Mouse (Mus musculus) kidney, embryonic 15.5 days (tissue): ENCODE results near the gene Rpap1. TPM values are rescaled to one million over a fixed set of nuclear protein-coding genes. Genes with fewer than 3 reads are reported as not detected.

ENCODE experiments used
- ATAC-seq: fragments of 200-750 bp; cut with Nextera tagmentation; replicated peaks from 2 replicates; pipeline ENCODE4 v1.8.0; 2017; ENCODE audit warnings: moderate TSS enrichment; ENCODE audit not compliant: low FRiP score
- H3K27ac ChIP-seq: fragments of 300-500 bp; sonication (generic); 2 replicates; pipeline ENCODE4 v1.5.1; 2015; ENCODE audit warnings: mild to moderate bottlenecking, inconsistent platforms
- H3K27me3 ChIP-seq: fragments of 300-500 bp; sonication (generic); 2 replicates; pipeline ENCODE4 v1.6.1; 2015; ENCODE audit warnings: inconsistent platforms
- H3K36me3 ChIP-seq: fragments of 300-500 bp; sonication (generic); 2 replicates; pipeline ENCODE4 v1.6.1; 2015; ENCODE audit warnings: inconsistent platforms
- H3K4me1 ChIP-seq: fragments of 300-500 bp; sonication (generic); 2 replicates; pipeline ENCODE4 v1.6.1; 2015; ENCODE audit warnings: inconsistent platforms
- H3K4me2 ChIP-seq: fragments of 300-500 bp; sonication (generic); 2 replicates; pipeline ENCODE4 v1.6.1; 2015; ENCODE audit warnings: moderate library complexity, mild to moderate bottlenecking, inconsistent platforms
- H3K4me3 ChIP-seq: fragments of 300-500 bp; sonication (generic); replicated peaks from 2 replicates; pipeline ENCODE4 v1.5.1; 2015; ENCODE audit warnings: mild to moderate bottlenecking, inconsistent platforms
- H3K9ac ChIP-seq: fragments of 300-500 bp; sonication (generic); 2 replicates; pipeline ENCODE4 v1.6.1; 2015; ENCODE audit warnings: mild to moderate bottlenecking, inconsistent platforms
- H3K9me3 ChIP-seq: fragments of 300-500 bp; sonication (generic); replicated peaks from 2 replicates; pipeline ENCODE4 v1.6.1; 2016; ENCODE audit warnings: inconsistent platforms
- WGBS: fragments of 180-500 bp; shearing (Covaris S2); methylation state at CpG from one replicate; pipeline ENCODE4 v1.1.7; 2015; ENCODE audit warnings: mixed read lengths; 5-methylcytosine and 5-hydroxymethylcytosine counted together
- polyA plus RNA-seq: library from polyadenylated mRNA; unstranded; fragments of >200 nt; fragmentation: Nextera tagmentation; extraction: Ambion mirVana; gene quantifications from 2 replicates; pipeline ENCODE4 v1.2.1, GENCODE M21; 2015

Gene Rpap1
- polyA plus RNA-seq: 29.9 and 34.1 TPM in 2 replicates

DNA sequence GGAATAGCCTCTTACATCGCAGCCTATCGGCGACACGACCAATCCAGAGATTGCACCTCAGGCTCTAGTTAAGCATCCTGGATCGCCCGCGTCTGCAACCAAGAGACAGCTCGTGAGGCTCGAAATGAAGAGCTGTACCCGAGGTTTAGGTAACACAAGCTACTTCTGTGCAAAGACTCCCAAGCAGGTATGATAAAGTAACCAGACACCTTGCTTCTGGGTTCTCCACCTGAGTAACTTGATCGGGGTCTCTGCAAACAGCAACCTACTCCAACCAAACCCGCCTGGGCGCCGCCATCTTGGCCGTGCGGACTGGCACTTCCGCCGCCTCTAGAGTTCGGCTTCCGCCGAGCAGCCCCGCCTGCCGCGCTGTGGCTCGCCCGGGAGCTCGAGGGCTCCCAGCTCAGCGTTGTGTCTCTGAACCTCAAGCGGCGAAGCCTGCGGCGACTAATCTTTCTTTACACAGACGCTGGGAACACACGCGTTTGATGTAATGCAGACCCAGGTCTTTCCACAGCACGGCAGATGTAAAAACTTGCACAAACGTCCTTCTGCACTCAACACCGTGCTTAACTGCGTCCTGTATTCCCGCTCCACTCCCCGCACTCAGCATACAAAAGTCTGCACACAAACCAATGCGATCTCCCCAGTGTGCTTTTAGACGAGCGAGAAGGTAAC, at the start of gene Rpap1:
Gene Rpap1 (minus strand): TSS at position 332 of the 678 bp plus-strand sequence.
- peaks cover 21% of the 10 kb centered on the region for H3K36me3 ChIP-seq
- under 1% methylated on average over 44 of the region's 44 CpGs for whole genome bisulfite sequencing
- H3K9me3 ChIP-seq: no peaks in the 10 kb centered on the region
- peak within 1 kb of the TSS; percentile 77 for H3K4me3 ChIP-seq
- peak; percentile 96 for ATAC-seq
- peak within 1 kb of the TSS; percentile 90 for H3K27ac ChIP-seq
- H3K27me3 ChIP-seq: no peaks in the 10 kb centered on the region
- H3K4me2 ChIP-seq: peak within 1 kb of the TSS; percentile 79
- H3K9ac ChIP-seq: peak within 1 kb of the TSS; percentile 59
- H3K4me1 ChIP-seq: peaks cover 11% of the 10 kb centered on the region; the same call in 1 of the 2 replicates

DNA sequence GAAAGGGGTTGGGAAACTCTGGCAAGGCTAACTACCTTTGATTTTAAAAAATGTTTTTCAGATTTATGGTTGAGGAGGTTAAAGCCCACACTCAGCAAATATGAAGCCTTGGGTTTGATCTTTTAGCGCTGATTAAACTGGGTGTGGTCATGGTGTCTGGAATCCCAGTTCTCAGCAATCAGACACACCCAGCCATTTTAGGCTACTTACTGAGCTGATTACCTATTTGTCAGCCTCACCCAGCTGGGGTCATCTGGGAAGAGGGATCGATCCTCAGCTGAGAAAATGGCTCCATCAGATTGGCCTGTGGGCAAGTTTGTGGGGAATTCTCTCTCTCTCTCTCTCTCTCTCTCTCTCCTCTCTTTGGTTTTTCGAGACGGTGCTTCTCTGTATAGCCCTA, 46.9 kb upstream of the Rpap1 start:
- WGBS: 89% methylated on average over 4 of the region's 4 CpGs
- H3K9me3 ChIP-seq: no peaks in the 10 kb centered on the region
- H3K36me3 ChIP-seq: no peaks in the 10 kb centered on the region
- H3K27me3 ChIP-seq: 0 out of 2 replicates have a peak, but pooled peaks cover 3% of the 10 kb centered on the region
- no peaks in the 10 kb centered on the region for H3K4me1 ChIP-seq
- H3K4me2 ChIP-seq: no peak overlapping the region
- ATAC-seq: no peak
- H3K4me3 ChIP-seq: no peak overlapping the region
- H3K27ac ChIP-seq: no peak overlapping the region
- H3K9ac ChIP-seq: no peak overlapping the region

DNA sequence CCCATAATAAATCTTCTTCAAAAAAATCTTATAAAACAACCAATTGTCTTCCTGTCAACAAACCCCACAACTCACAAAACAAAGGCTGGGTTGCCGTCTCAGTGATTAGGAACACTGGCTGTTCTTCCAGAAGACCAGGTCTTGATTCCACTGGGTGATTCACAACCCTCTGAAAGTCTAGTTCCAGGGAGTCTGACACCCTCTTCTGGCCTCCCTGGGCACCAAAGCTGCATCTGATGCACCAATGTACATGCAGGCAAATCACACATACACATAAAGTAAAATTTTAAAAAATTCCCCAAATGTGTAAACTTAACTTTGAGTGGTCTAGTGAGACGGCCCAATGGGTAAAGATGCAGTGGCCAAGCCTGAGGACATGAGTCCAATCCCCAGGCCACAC, 43.2 kb upstream of the Rpap1 start:
- WGBS: 65% methylated on average over 2 of the region's 2 CpGs
- ATAC-seq: no peak
- no peak overlapping the region for H3K4me2 ChIP-seq
- no peak overlapping the region for H3K9ac ChIP-seq
- no peaks in the 10 kb centered on the region for H3K36me3 ChIP-seq
- H3K27ac ChIP-seq: no peak overlapping the region
- H3K27me3 ChIP-seq: 0 out of 2 replicates have a peak, but pooled peaks cover 3% of the 10 kb centered on the region
- no peak overlapping the region for H3K4me3 ChIP-seq
- no peaks in the 10 kb centered on the region for H3K9me3 ChIP-seq
- no peaks in the 10 kb centered on the region for H3K4me1 ChIP-seq

DNA sequence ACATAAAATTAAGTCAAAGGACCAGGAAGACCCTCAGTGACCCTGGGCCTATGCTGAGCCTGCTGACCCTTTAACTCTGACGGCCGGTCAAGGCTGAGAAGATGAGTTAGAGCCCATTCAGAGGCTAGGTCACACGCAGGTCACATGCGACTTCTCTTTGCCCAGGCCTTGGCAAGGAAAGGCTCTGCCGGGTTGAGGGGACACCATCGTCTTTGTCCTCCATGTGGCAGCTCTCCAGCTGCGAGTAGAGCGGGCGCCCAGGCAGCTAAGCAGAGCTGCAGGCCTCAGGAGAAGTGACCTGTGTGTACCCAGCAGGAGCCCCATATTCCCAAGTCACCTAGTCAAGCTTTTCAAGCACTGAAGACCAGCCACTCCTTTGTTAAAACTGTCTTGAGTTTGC, 33.8 kb upstream of the Rpap1 start:
- Histone ChIP-seq H3K9ac (no peak overlapping the region), H3K36me3 (peaks cover 7% of the 10 kb centered on the region), H3K27me3 (no peaks in the 10 kb centered on the region), H3K4me2 (no peak overlapping the region), H3K4me3 (no peak overlapping the region), H3K4me1 (peaks cover 7% of the 10 kb centered on the region; the same call in 1 of the 2 replicates), H3K27ac (no peak overlapping the region), H3K9me3 (no peaks in the 10 kb centered on the region)
- WGBS: 76% methylated on average over 9 of the region's 9 CpGs
- no peak for ATAC-seq

DNA sequence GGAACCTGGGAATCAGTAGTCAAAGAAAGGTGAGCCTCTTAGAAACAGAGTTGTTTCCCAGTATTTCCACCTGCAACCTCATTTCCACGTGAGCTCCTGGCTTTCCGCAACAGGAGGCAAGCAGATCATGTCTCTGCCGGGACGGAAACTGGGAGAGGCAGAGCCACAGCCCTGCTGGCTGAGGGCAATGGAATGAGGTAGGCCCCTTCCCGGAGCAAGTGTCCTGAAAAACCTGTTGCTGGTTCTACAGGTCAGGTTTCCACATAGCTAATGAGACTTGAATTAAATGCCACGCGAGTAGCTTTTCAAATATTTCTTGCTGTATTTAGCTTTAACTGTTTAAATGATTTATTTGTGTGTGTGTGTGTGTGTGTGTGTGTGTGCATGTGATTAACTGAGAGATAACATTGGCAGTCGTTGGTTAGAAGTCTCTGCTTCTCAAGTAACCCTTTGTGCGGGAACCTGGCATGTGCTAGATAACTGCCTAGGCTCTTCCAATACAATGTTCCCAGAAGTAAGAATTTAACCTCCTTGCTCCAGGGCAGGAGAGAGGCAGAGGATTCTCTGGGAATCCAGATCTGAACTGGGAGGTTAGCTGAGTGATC, 31.4 kb upstream of the Rpap1 start:
- no peak for ATAC-seq
- Histone ChIP-seq H3K4me3 (no peak overlapping the region), H3K9ac (no peak overlapping the region), H3K27me3 (no peaks in the 10 kb centered on the region), H3K9me3 (no peaks in the 10 kb centered on the region), H3K36me3 (peaks cover 7% of the 10 kb centered on the region), H3K4me2 (no peak overlapping the region), H3K4me1 (peaks cover 7% of the 10 kb centered on the region; the same call in 1 of the 2 replicates), H3K27ac (peak overlapping the region; percentile 48; the same call in 1 of the 2 replicates)
- WGBS: 36% methylated on average over 9 of the region's 9 CpGs

DNA sequence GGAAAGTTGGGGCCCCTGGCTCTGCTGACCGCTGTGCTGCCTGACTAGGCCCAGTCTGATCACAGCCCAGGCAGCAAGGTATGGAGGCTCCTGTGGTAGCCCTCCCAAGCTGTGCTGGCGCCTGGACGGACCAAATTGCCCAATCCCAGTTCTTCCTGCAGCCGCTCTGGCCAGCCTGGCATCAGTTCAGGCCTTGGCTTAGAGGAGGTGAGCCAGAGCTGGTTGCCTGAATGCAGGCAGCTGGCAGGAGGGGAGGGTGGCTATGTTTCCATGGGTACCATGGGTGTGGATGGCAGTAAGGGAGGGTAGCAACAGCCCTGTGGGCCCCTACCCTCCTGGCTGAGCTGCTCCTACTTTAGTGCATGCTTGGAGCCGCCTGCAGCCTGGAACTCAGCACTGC, 29.7 kb upstream of the Rpap1 start:
- ATAC-seq: no peak
- no peak overlapping the region for H3K27ac ChIP-seq

DNA sequence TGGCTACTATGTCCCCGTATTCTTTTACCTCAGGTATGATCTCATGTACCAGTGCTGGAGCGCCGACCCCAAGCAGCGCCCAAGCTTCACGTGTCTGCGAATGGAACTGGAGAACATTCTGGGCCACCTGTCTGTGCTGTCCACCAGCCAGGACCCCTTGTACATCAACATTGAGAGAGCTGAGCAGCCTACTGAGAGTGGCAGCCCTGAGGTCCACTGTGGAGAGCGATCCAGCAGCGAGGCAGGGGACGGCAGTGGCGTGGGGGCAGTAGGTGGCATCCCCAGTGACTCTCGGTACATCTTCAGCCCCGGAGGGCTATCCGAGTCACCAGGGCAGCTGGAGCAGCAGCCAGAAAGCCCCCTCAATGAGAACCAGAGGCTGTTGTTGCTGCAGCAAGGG, 29.3 kb upstream of the Rpap1 start:
- Histone ChIP-seq H3K4me2 (no peak overlapping the region), H3K9me3 (no peaks in the 10 kb centered on the region), H3K36me3 (peaks cover 15% of the 10 kb centered on the region), H3K4me3 (no peak overlapping the region), H3K27ac (no peak overlapping the region), H3K27me3 (no peaks in the 10 kb centered on the region), H3K9ac (no peak overlapping the region), H3K4me1 (peaks cover 7% of the 10 kb centered on the region; the same call in 1 of the 2 replicates)
- 91% methylated on average over 13 of the region's 13 CpGs for WGBS
- no peak; the same call in 1 of the 2 replicates for ATAC-seq

More for the DNA sequence above, 29.7 kb upstream of the Rpap1 start:
- Histone ChIP-seq H3K4me3 (no peak overlapping the region), H3K36me3 (peaks cover 15% of the 10 kb centered on the region), H3K27me3 (no peaks in the 10 kb centered on the region), H3K9me3 (no peaks in the 10 kb centered on the region), H3K4me2 (no peak overlapping the region), H3K9ac (no peak overlapping the region), H3K4me1 (peaks cover 7% of the 10 kb centered on the region; the same call in 1 of the 2 replicates)
- 89% methylated on average over 5 of the region's 5 CpGs for WGBS

DNA sequence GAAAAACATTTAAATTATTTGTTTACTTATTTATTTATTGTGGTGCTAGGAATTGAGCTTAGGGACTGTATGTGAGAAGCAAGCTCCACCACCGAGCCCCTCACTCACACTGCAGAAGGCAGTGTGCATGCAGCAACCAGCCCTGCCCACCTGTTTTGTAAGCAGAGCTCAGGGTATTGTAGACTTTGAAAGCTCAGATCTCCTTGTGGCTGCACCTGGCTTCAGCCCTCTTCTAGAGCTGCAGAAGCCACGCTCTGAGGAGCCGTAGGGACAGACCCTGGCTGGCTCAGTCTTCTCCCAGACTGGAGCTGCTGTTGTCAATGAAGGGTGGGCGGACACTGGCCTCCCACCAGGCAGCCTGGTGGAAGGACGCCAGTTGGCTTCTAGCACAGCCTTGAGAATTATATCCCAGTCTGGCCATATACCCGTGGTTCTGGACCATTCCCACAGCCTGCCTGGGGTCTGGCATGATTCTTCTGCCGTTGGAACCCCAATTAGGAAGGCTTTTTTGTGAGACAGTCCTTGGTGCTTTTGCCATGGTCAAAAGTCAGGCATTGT, 27.1 kb upstream of the Rpap1 start:
- no peaks in the 10 kb centered on the region for H3K9me3 ChIP-seq
- H3K36me3 ChIP-seq: peaks cover 20% of the 10 kb centered on the region
- no peak overlapping the region for H3K4me2 ChIP-seq
- H3K27ac ChIP-seq: no peak overlapping the region
- H3K27me3 ChIP-seq: no peaks in the 10 kb centered on the region
- no peak overlapping the region for H3K9ac ChIP-seq
- ATAC-seq: no peak
- H3K4me3 ChIP-seq: no peak overlapping the region
- H3K4me1 ChIP-seq: peaks cover 7% of the 10 kb centered on the region; the same call in 1 of the 2 replicates
- WGBS: 42% methylated on average over 7 of the region's 7 CpGs

DNA sequence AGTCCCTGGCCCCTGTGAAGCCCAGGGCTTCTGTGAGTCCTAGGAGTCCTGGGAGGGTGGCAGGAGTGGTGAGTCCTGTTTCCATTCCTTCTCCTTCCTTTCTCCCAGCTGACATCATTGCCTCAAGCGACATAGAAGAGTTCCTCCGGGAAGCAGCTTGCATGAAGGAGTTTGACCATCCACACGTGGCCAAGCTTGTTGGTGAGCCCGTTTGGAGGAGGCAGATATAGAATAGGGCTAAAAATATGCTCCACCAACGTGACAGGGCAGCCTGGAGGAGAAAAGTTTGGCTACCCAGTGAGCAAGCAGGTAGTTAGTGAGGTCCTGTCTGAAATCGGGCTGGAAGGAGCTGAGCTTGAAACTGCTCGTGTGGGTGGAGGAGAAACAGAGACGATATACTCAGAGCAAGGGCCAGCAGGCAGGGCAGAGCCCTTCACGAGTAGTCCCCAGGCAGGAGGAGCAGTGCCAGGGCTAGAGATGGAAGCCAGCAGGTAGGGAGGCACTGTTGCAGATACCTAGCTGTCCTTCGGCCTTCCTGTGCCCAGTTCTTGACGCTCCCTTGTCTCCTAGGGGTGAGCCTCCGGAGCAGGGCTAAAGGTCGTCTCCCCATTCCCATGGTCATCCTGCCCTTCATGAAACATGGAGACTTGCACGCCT, 24.3 kb upstream of the Rpap1 start:
- H3K9me3 ChIP-seq: no peaks in the 10 kb centered on the region
- H3K4me3 ChIP-seq: no peak overlapping the region
- no peak for ATAC-seq
- H3K4me1 ChIP-seq: peaks cover 9% of the 10 kb centered on the region; the same call in 1 of the 2 replicates
- WGBS: 82% methylated on average over 14 of the region's 14 CpGs
- H3K9ac ChIP-seq: no peak overlapping the region
- H3K36me3 ChIP-seq: peaks cover 28% of the 10 kb centered on the region
- no peak overlapping the region for H3K4me2 ChIP-seq
- no peak overlapping the region for H3K27ac ChIP-seq
- no peaks in the 10 kb centered on the region for H3K27me3 ChIP-seq

DNA sequence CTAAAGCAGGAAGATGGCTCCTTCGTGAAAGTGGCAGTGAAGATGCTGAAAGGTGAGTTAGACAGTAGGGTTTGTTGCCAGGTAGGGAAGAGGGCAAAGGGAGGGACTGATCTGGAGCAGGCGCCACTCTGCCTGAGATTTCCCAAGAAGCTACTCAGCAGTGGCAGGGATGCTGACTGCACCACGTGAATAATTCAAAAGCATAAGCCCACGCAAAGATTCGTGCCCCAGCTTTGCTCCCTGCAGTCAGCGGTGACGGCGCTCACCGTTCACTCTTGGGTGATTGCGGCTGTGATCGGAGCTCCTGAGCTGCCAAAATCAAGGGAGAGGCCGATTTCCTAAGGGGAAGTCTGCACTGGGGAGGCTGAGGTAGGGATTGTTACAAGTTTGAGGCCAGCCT, 23.6 kb upstream of the Rpap1 start:
- peaks cover 9% of the 10 kb centered on the region; the same call in 1 of the 2 replicates for H3K4me1 ChIP-seq
- no peak overlapping the region for H3K9ac ChIP-seq
- no peak overlapping the region for H3K4me3 ChIP-seq
- peaks cover 27% of the 10 kb centered on the region for H3K36me3 ChIP-seq
- no peak for ATAC-seq
- WGBS: 78% methylated on average over 12 of the region's 12 CpGs
- no peak overlapping the region for H3K4me2 ChIP-seq
- H3K27me3 ChIP-seq: no peaks in the 10 kb centered on the region
- H3K27ac ChIP-seq: no peak overlapping the region
- H3K9me3 ChIP-seq: no peaks in the 10 kb centered on the region

DNA sequence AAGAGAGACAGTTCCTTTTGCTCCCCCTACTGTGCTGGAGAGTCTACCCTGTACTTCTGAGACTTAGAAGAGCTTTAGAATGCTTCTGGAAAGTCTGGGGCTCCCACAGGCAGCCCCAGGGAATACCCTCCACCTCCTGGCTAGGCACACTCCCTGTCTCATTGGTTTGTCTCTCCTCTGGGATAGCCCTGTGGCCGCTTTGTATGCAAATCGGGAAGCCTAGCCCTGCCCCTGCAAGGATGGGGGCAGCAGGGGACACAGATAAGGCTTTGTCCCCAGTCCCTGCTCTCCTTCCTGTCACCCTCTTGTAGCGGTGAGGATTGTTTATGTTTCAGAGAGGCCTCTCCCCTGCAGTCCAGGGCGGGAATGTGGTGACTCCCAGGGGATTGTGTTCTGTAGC, 21.5 kb upstream of the Rpap1 start:
- no peak for ATAC-seq
- Histone ChIP-seq H3K27me3 (no peaks in the 10 kb centered on the region), H3K4me1 (peaks cover 23% of the 10 kb centered on the region), H3K27ac (no peak overlapping the region), H3K9ac (no peak overlapping the region), H3K4me2 (no peak overlapping the region), H3K4me3 (no peak overlapping the region), H3K9me3 (no peaks in the 10 kb centered on the region), H3K36me3 (peaks cover 36% of the 10 kb centered on the region)
- WGBS: 34% methylated on average over 4 of the region's 4 CpGs

DNA sequence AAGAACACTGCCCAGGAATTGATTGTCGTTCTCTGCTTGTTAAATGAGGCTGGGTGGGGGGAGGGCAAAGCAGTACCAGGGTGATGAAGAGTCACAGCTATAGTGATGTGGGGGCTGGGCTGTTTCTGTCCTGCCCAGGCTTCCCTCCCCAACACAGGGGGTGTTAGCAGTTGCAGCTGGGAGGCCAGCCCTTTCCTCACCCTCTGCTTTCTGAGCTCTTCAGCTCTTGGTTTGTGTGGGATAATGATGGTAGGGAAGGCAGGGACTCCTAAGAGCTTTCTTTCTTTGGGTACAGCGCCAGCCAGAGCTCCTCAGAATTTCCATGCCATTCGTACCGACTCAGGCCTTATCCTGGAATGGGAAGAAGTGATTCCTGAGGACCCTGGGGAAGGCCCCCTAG, 21.1 kb upstream of the Rpap1 start:
- ATAC-seq: no peak
- H3K4me1 ChIP-seq: peaks cover 28% of the 10 kb centered on the region
- no peak overlapping the region for H3K4me3 ChIP-seq
- H3K9ac ChIP-seq: no peak overlapping the region
- no peaks in the 10 kb centered on the region for H3K27me3 ChIP-seq
- WGBS: 41% methylated on average over 4 of the region's 4 CpGs
- H3K36me3 ChIP-seq: peaks cover 36% of the 10 kb centered on the region
- H3K9me3 ChIP-seq: no peaks in the 10 kb centered on the region
- no peak overlapping the region for H3K4me2 ChIP-seq
- H3K27ac ChIP-seq: no peak overlapping the region
